Mouse (Mus musculus): ENCODE results near the gene Vsir.

DNA sequence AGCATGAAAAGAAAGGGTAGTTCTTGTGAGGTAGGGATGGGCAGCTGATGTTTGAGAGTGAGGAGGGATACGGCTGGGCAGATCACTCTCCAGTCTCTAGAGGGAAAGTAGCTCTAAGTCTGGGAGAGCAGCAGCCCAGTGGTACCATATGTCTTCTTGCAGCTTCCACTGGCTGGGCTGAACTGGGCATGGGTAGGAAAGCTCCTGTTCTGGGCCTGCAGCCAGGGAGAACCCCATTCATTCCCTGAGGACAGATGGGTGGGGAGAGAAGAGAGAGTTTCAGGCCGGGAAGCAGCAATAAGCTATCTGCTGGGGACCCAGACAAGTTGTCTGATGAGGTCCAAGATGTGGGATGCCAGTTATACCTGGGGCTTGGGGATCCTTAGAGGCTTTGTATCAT is 23.4 kb downstream of the Vsir start:
- no peak for TF ChIP-seq EP300 (IDR thresholded peaks at IDR 0.05; ENCODE audit: insufficient read depth, low read depth, low read length)
- TF ChIP-seq POLR2A (IDR thresholded peaks at IDR 0.05; ENCODE audit: insufficient read depth, low read depth, low read length), result no peak
